Mouse (Mus musculus): ENCODE results near the gene Lbhd1. TPM values are rescaled to one million over a fixed set of nuclear protein-coding genes. Genes with fewer than 3 reads are reported as not detected.
A peak's percentile ranks its signal among the peaks of the same experiment; 100 is the strongest.

Lbhd1 gene
- polyA plus RNA-seq, 1 experiment: 3.0 TPM

- Histone ChIP-seq H3K36me3 (ENCODE audit: control insufficient read depth, insufficient read depth, low read length) (peaks cover 1% of the 10 kb centered on the region; the same call in 1 of the 2 replicates), H3K4me1 (replicated peaks; ENCODE audit: control insufficient read depth, insufficient read depth, low read length) (peaks cover 33% of the 10 kb centered on the region), H3K27me3 (ENCODE audit: control insufficient read depth, insufficient read depth, low read length) (no peaks in the 10 kb centered on the region), H3K27ac (ENCODE audit: control insufficient read depth, insufficient read depth, low read length) (no peak overlapping the region), H3K4me3 (ENCODE audit: control insufficient read depth, insufficient read depth, low read length) (no peak overlapping the region)
- no peak for TF ChIP-seq CTCF (IDR thresholded peaks at IDR 0.05; ENCODE audit: borderline replicate concordance, control insufficient read depth, extremely low read depth, insufficient read depth, low read length, poor library complexity)
- no peak for TF ChIP-seq POLR2A (IDR thresholded peaks at IDR 0.05; ENCODE audit: control insufficient read depth, extremely low read depth, insufficient read depth, low read length, poor library complexity)
- WGBS: 88% methylated on average over 7 of the region's 7 CpGs
- DNase-seq: no peak
These were observed 42.5 kb upstream of the Lbhd1 start for GRCm38 (mm10) chr19:8841012-8841411.

DNA sequence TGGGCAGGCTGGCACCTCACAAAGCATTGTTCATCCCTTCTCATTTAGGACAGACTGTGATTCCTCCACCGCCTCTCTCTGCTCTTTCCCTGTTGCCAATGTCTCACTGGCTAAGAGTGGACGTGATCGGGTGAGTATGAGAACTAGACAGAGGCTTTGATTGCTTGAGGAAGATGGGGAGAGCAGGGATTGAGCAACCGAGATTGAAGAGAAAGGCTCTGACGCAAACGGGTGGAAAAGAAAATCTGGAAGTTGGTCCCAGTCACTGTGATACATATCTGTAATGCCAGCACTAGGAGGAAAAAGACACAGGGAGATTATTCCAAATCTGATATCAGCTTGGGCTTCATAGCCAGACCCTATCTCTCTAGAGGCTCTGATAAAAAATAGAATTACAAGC lies 40.6 kb upstream of the Lbhd1 start:
- 97% methylated on average over 6 of the region's 6 CpGs for WGBS

DNA sequence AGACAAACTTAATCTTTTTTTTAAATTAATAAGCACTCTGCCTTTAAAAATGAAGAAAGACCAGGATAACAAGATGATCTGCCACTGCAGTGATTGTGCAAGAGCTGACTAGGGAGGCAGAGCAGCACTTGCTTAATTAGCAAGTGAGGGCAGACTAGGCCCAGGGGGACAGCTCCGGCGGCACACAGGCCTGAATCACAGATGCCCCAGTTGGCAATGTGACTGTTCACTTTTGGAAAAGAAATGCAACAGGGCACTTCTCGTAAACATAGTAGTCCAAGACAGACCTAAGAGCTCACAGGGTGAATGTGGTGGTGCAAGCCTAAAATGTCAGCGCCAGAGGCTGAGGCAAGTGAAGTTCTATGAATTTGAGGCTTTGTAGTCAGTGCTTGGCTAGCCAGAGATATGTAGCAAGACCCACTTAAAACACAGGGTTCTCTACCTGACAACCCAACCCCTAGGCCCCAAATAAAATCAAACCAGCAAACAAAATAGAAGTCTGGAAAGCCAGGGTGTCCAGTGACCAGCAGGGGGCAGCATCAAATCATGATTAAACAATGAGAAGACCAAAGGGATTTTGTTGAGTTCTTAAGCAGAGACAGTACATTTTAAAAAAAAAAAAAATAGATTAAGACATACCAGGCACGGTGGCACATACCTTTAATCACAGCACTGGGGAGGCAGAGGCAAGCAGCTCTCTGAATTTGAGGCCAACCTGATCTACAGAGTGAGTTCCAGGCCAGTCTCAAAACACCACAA lies 39.0 kb upstream of the Lbhd1 start:
- Histone ChIP-seq H3K27ac (ENCODE audit: control insufficient read depth, insufficient read depth, low read length) (no peak overlapping the region), H3K36me3 (ENCODE audit: control insufficient read depth, insufficient read depth, low read length) (peaks cover 9% of the 10 kb centered on the region; the same call in 1 of the 2 replicates), H3K27me3 (ENCODE audit: control insufficient read depth, insufficient read depth, low read length) (no peaks in the 10 kb centered on the region), H3K4me1 (replicated peaks; ENCODE audit: control insufficient read depth, insufficient read depth, low read length) (peaks cover 19% of the 10 kb centered on the region), H3K4me3 (ENCODE audit: control insufficient read depth, insufficient read depth, low read length) (no peak overlapping the region)
- 80% methylated on average over 5 of the region's 5 CpGs for WGBS
- no peak for TF ChIP-seq CTCF (IDR thresholded peaks at IDR 0.05; ENCODE audit: borderline replicate concordance, control insufficient read depth, extremely low read depth, insufficient read depth, low read length, poor library complexity)
- TF ChIP-seq POLR2A (IDR thresholded peaks at IDR 0.05; ENCODE audit: control insufficient read depth, extremely low read depth, insufficient read depth, low read length, poor library complexity): no peak
- DNase-seq: peak; percentile 76

More for the DNA sequence above, 40.6 kb upstream of the Lbhd1 start:
- H3K27ac ChIP-seq (ENCODE audit: control insufficient read depth, insufficient read depth, low read length): no peak overlapping the region
- H3K4me3 ChIP-seq (ENCODE audit: control insufficient read depth, insufficient read depth, low read length): no peak overlapping the region
- H3K36me3 ChIP-seq (ENCODE audit: control insufficient read depth, insufficient read depth, low read length): peaks cover 9% of the 10 kb centered on the region; the same call in 1 of the 2 replicates
- H3K27me3 ChIP-seq (ENCODE audit: control insufficient read depth, insufficient read depth, low read length): no peaks in the 10 kb centered on the region
- TF ChIP-seq CTCF (IDR thresholded peaks at IDR 0.05; ENCODE audit: borderline replicate concordance, control insufficient read depth, extremely low read depth, insufficient read depth, low read length, poor library complexity) (no peak), POLR2A (IDR thresholded peaks at IDR 0.05; ENCODE audit: control insufficient read depth, extremely low read depth, insufficient read depth, low read length, poor library complexity) (no peak)
- H3K4me1 ChIP-seq (replicated peaks; ENCODE audit: control insufficient read depth, insufficient read depth, low read length): peaks cover 33% of the 10 kb centered on the region
- DNase-seq: no peak

- WGBS: 94% methylated on average over 5 of the region's 5 CpGs
- Histone ChIP-seq H3K27ac (ENCODE audit: control insufficient read depth, insufficient read depth, low read length) (no peak overlapping the region), H3K4me1 (replicated peaks; ENCODE audit: control insufficient read depth, insufficient read depth, low read length) (no peaks in the 10 kb centered on the region), H3K4me3 (ENCODE audit: control insufficient read depth, insufficient read depth, low read length) (no peak overlapping the region), H3K36me3 (ENCODE audit: control insufficient read depth, insufficient read depth, low read length) (peaks cover 9% of the 10 kb centered on the region; the same call in 1 of the 2 replicates), H3K27me3 (ENCODE audit: control insufficient read depth, insufficient read depth, low read length) (no peaks in the 10 kb centered on the region)
- DNase-seq: no peak
- TF ChIP-seq POLR2A (IDR thresholded peaks at IDR 0.05; ENCODE audit: control insufficient read depth, extremely low read depth, insufficient read depth, low read length, poor library complexity) (no peak), CTCF (IDR thresholded peaks at IDR 0.05; ENCODE audit: borderline replicate concordance, control insufficient read depth, extremely low read depth, insufficient read depth, low read length, poor library complexity) (no peak)
These were observed 35.2 kb upstream of the Lbhd1 start for GRCm38 (mm10) chr19:8848356-8848755.

- no peaks in the 10 kb centered on the region for H3K4me1 ChIP-seq (replicated peaks; ENCODE audit: control insufficient read depth, insufficient read depth, low read length)
- no peak for DNase-seq
- no peak within 1 kb of the TSS for H3K27ac ChIP-seq (ENCODE audit: control insufficient read depth, insufficient read depth, low read length)
- 79% methylated on average over 7 of the region's 7 CpGs for WGBS
- TF ChIP-seq POLR2A (IDR thresholded peaks at IDR 0.05; ENCODE audit: control insufficient read depth, extremely low read depth, insufficient read depth, low read length, poor library complexity) (no peak), CTCF (IDR thresholded peaks at IDR 0.05; ENCODE audit: borderline replicate concordance, control insufficient read depth, extremely low read depth, insufficient read depth, low read length, poor library complexity) (no peak)
- peaks cover 9% of the 10 kb centered on the region; the same call in 1 of the 2 replicates for H3K36me3 ChIP-seq (ENCODE audit: control insufficient read depth, insufficient read depth, low read length)
- no peaks in the 10 kb centered on the region for H3K27me3 ChIP-seq (ENCODE audit: control insufficient read depth, insufficient read depth, low read length)
- no peak within 1 kb of the TSS for H3K4me3 ChIP-seq (ENCODE audit: control insufficient read depth, insufficient read depth, low read length)
These were observed 33.1 kb upstream of the Lbhd1 start, which contains the start of gene Lrrn4cl for GRCm38 (mm10) chr19:8850402-8850901. Gene Lrrn4cl (plus strand): TSS chr19:8850768.

DNA sequence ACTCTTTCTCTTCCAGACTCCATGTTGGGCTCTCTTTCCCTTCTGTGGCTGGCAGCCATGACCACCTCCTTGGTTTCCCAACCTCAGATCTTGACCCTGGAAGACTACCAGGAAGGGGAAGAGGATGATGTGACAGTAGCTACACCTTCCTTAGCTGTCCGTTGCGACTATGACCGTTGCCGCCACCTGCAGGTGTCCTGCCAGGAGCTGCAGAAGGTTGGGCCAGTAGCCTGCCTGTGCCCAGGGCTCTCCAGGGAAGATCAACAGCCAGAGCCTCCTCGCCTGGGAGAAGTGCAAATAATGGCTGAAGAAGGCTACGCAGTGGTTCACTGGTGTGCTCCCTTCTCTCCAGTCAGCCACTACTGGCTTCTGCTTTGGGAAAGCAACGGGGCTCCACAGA lies 31.9 kb upstream of the Lbhd1 start:
- H3K4me3 ChIP-seq (ENCODE audit: control insufficient read depth, insufficient read depth, low read length): no peak overlapping the region
- no peak for DNase-seq
- H3K36me3 ChIP-seq (ENCODE audit: control insufficient read depth, insufficient read depth, low read length): peaks cover 3% of the 10 kb centered on the region; the same call in 1 of the 2 replicates
- no peaks in the 10 kb centered on the region for H3K27me3 ChIP-seq (ENCODE audit: control insufficient read depth, insufficient read depth, low read length)
- WGBS: 76% methylated on average over 7 of the region's 7 CpGs
- no peak for TF ChIP-seq CTCF (IDR thresholded peaks at IDR 0.05; ENCODE audit: borderline replicate concordance, control insufficient read depth, extremely low read depth, insufficient read depth, low read length, poor library complexity)
- TF ChIP-seq POLR2A (IDR thresholded peaks at IDR 0.05; ENCODE audit: control insufficient read depth, extremely low read depth, insufficient read depth, low read length, poor library complexity): no peak
- no peaks in the 10 kb centered on the region for H3K4me1 ChIP-seq (replicated peaks; ENCODE audit: control insufficient read depth, insufficient read depth, low read length)
- H3K27ac ChIP-seq (ENCODE audit: control insufficient read depth, insufficient read depth, low read length): no peak overlapping the region
